Mouse (Mus musculus) hindbrain, postnatal 0 days (tissue): ENCODE data around the gene Iglon5. TPM values are rescaled to one million over a fixed set of nuclear protein-coding genes. Genes with fewer than 3 reads are reported as not detected.

Source experiments
- ATAC-seq: fragments of 200-750 bp; cut with Nextera tagmentation; 2 replicates; pipeline ENCODE4 v1.8.0; 2017; ENCODE audit warnings: mild to moderate bottlenecking, moderate TSS enrichment, moderate library complexity
- DNase-seq: peaks from one replicate; pipeline ENCODE4 v3.0.0-alpha.2; 2015; ENCODE audit warnings: low spot score
- H3K27ac ChIP-seq: fragments of 300-500 bp; sonication (generic); 2 replicates; pipeline ENCODE4 v1.5.1; 2014; ENCODE audit warnings: mild to moderate bottlenecking
- H3K27me3 ChIP-seq: fragments of 300-500 bp; sonication (generic); 2 replicates; pipeline ENCODE4 v1.6.1; 2014; ENCODE audit warnings: low read length, mixed read lengths; ENCODE audit not compliant: insufficient read depth
- H3K36me3 ChIP-seq: fragments of 300-500 bp; sonication (generic); 2 replicates; pipeline ENCODE4 v1.6.1; 2014; ENCODE audit warnings: low read length, mixed read lengths; ENCODE audit not compliant: insufficient read depth
- H3K4me1 ChIP-seq: fragments of 300-500 bp; sonication (generic); 2 replicates; pipeline ENCODE4 v1.6.1; 2014; ENCODE audit warnings: antibody characterized with exemption, low read length, mixed read lengths; ENCODE audit not compliant: insufficient read depth
- H3K4me2 ChIP-seq: fragments of 300-500 bp; sonication (generic); 2 replicates; pipeline ENCODE4 v1.6.1; 2014; ENCODE audit warnings: low read depth, mild to moderate bottlenecking, low read length, moderate library complexity, mixed read lengths
- H3K4me3 ChIP-seq: fragments of 300-500 bp; sonication (generic); 2 replicates; pipeline ENCODE4 v1.5.1; 2014; ENCODE audit warnings: low read length
- H3K9ac ChIP-seq: fragments of 300-500 bp; sonication (generic); replicated peaks from 2 replicates; pipeline ENCODE4 v1.6.1; 2014; ENCODE audit warnings: mild to moderate bottlenecking, low read length, moderate library complexity, mixed read lengths
- H3K9me3 ChIP-seq: fragments of 300-500 bp; sonication (generic); 2 replicates; pipeline ENCODE4 v1.6.1; 2016; ENCODE audit warnings: low read length, mixed read lengths
- CTCF ChIP-seq: IDR thresholded peaks from 2 replicates; pipeline ENCODE4 v1.5.1; 2016; ENCODE audit warnings: antibody characterized with exemption, control low read depth, low read depth
- WGBS: fragments of 180-500 bp; shearing (Covaris S2); extraction: QIAGEN DNeasy Blood & Tissue Kit; methylation state at CpG from one replicate; pipeline ENCODE4 v1.1.7; 2014; 5-methylcytosine and 5-hydroxymethylcytosine counted together
- polyA plus RNA-seq: library from polyadenylated mRNA; unstranded; fragments of >200 nt; fragmentation: Nextera tagmentation; extraction: Ambion mirVana; gene quantifications from 2 replicates; pipeline ENCODE4 v1.2.1, GENCODE M21; 2015
- total RNA-seq: library from RNA; depleted of rRNA; stranded (reverse); fragments of >200 nt; gene quantifications from 2 replicates; pipeline ENCODE4 v1.2.3, GENCODE M21; 2014; rRNA removed

Gene Iglon5
- total RNA-seq, result 64.7 and 69.9 TPM in 2 replicates
- polyA plus RNA-seq, result 8.0 and 8.6 TPM in 2 replicates

DNA sequence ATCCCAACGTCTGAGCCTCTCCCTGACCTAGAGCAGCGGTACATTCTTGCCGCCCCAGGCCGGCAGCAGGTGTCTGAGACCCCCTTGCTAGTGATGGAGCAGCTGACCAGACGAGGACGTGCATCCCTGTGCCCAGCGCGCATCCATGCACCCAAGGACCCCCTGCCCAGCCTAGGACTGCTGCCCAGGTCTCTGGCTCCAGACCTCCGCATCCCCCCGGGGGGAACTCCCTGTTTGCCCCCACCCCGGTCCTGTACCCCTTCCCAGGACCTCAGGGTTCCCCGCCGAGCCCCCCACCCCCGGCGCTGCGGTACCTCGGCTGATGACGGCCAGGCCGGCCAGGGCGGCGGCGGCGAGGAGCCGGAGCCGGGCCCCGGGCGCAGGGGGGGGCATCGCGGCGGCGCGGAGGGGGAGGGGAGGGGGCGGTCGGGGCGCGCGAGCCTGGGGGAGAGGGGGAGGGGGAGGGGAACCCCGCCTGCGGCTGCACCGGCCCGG lies at the start of gene Iglon5:
Gene Iglon5, minus strand, starts transcription at position 445 of the 495 bp plus-strand sequence.
- no peak for TF ChIP-seq CTCF
- Histone ChIP-seq H3K4me1 (peaks cover 8% of the 10 kb centered on the region; the same call in 1 of the 2 replicates), H3K4me2 (peak within 1 kb of the TSS; percentile 73), H3K36me3 (no peaks in the 10 kb centered on the region), H3K27me3 (no peaks in the 10 kb centered on the region), H3K9me3 (no peaks in the 10 kb centered on the region), H3K27ac (peak within 1 kb of the TSS; percentile 82), H3K4me3 (peak within 1 kb of the TSS; percentile 78), H3K9ac (peak within 1 kb of the TSS; percentile 91)
- DNase-seq (peak; percentile 24), ATAC-seq (peak; percentile 59)
- WGBS, result 0% methylated on average over 16 of the region's 41 CpGs

DNA sequence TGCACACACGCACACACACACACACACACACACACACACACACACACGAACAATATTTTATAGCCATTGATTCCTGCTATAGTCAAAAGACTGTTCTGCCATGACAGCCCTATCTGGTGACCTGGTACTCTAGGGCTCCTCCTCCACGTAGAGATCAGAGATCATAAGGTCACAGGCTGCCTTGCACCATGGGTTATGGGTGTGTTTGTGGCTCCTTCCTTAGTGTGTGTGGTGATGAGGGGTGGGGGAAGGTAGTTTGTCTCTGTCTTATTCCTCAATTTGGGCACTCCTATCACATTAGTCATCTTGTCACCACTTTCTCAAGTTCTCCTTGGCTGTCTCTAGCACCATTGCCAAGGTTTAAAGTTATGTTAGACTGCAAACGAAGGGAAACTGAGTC lies 48.6 kb upstream of the Iglon5 start:
- no peak for ATAC-seq
- Histone ChIP-seq H3K36me3 (no peaks in the 10 kb centered on the region), H3K4me2 (no peak overlapping the region), H3K4me3 (no peak overlapping the region), H3K9me3 (no peaks in the 10 kb centered on the region), H3K27me3 (no peaks in the 10 kb centered on the region), H3K9ac (no peak overlapping the region), H3K27ac (no peak overlapping the region), H3K4me1 (no peaks in the 10 kb centered on the region)
- no peak for TF ChIP-seq CTCF
- DNase-seq, result no peak
- 72% methylated on average over 4 of the region's 4 CpGs for WGBS

DNA sequence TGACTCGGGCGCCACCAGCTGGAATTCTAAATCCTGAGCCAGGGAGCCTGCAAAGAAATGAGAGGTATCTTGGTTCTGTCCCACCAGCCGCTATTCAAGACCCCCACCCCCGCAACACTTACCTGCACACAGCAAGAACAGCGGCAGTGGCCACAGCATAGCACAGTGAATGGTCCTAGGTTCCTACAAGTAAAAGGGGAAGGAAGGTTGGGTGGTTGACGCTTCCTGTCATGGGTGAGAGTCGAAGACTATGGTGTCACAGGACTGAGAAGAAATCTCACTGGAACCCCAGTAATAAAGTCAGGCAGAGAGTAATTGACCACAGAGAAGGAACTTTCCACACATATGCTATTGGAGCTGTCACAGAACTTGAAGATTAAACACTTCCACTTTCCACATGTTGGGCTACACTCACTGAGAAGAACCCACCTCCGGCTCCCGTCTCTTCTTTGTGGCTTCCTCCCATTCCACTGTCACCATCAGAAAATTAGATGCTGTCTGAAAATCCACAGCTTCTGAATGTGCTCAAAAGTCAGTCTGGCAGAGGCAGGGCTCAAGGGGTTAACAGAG lies 43.1 kb upstream of the Iglon5 start:
- Histone ChIP-seq H3K9me3 (no peaks in the 10 kb centered on the region), H3K4me1 (no peaks in the 10 kb centered on the region), H3K27me3 (no peaks in the 10 kb centered on the region), H3K36me3 (no peaks in the 10 kb centered on the region), H3K27ac (no peak overlapping the region), H3K9ac (no peak overlapping the region), H3K4me2 (no peak overlapping the region), H3K4me3 (no peak overlapping the region)
- ATAC-seq, result no peak
- 89% methylated on average over 9 of the region's 9 CpGs for WGBS
- DNase-seq, result no peak
- no peak for TF ChIP-seq CTCF

DNA sequence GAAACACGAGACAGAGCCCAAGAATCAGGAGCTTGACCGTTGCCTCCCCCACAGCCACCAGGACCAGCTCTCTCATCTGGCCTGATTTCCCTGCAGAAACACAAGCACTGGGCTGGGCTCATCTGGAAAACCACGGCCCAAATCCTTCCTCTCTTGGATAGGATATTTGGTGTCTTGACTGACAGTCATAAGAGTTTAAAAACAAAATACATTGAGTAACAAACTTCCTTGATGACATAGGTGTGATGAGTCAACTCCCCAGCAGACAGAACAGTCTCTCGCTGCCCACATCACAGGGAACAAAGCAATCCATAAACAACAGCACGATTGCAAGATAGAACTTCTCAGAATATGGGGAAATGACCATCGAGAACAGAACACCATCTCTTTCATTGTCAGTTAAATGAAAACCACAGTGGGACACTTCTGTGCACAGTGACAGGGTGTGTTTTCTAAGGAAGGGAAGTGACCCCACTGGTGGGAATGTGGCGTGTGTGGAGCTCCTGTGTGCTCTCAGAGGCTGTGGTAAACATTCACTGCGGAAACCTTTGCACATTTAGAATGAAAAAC lies 40.4 kb upstream of the Iglon5 start:
- Histone ChIP-seq H3K27ac (no peak overlapping the region), H3K9ac (no peak overlapping the region), H3K9me3 (no peaks in the 10 kb centered on the region), H3K4me2 (no peak overlapping the region), H3K27me3 (no peaks in the 10 kb centered on the region), H3K4me3 (no peak overlapping the region), H3K4me1 (no peaks in the 10 kb centered on the region), H3K36me3 (no peaks in the 10 kb centered on the region)
- no peak for DNase-seq
- no peak for TF ChIP-seq CTCF
- WGBS, result 68% methylated on average over 8 of the region's 8 CpGs
- no peak for ATAC-seq

DNA sequence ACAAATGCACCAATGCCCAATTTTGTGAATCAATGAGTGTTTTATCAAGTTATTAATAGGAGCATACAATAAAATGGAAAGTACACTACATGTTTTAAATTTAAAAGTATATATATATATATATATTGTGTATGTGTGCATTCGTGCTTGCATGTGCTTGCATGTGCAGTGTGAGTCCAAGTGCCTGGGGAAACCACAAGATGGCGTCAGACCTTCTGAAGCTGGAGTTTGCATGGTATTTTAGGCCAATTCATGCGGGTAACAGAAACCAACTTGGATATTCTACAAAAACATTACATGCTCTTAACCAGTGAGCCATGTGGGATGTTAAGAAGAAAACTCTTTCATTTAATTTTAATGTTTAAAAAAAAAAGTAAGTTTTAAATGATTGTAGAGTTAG lies 35.4 kb upstream of the Iglon5 start:
- Histone ChIP-seq H3K27ac (no peak overlapping the region), H3K4me2 (no peak overlapping the region), H3K9ac (no peak overlapping the region), H3K27me3 (no peaks in the 10 kb centered on the region), H3K36me3 (no peaks in the 10 kb centered on the region), H3K4me3 (no peak overlapping the region), H3K4me1 (no peaks in the 10 kb centered on the region), H3K9me3 (no peaks in the 10 kb centered on the region)
- TF ChIP-seq CTCF, result no peak; the same call in 1 of the 2 replicates
- DNase-seq (no peak), ATAC-seq (no peak)
- WGBS, result 53% methylated on average over 3 of the region's 3 CpGs

GRCm38 (mm10) chr7:43522776-43523175 lies 32.9 kb upstream of the Iglon5 start:
- DNase-seq (no peak), ATAC-seq (no peak)
- Histone ChIP-seq H3K4me1 (no peaks in the 10 kb centered on the region), H3K4me3 (no peak overlapping the region), H3K9ac (no peak overlapping the region), H3K4me2 (no peak overlapping the region), H3K9me3 (no peaks in the 10 kb centered on the region), H3K36me3 (no peaks in the 10 kb centered on the region), H3K27me3 (no peaks in the 10 kb centered on the region), H3K27ac (no peak overlapping the region)
- no peak for TF ChIP-seq CTCF
- 93% methylated on average over 2 of the region's 2 CpGs for WGBS

DNA sequence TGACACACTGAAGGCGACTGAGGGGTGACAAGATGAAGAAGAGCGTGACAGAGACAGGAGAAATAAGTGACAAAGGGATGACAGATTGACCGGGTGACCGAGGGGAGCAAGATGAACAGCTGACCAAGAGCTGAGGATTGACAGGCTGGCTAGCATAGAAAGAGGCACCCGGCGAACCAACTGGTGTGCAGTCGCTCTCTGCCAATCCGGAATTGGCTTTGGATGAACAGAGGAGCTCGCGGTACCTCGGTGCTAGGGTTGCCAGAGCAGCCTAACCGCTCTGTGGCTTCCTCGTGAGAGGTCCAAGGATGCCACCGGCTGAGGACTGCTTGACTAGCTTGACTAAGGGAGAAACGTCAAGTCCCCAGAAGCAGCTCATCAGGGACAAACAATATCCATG lies 28.5 kb upstream of the Iglon5 start:
- DNase-seq (peak; percentile 26), ATAC-seq (peak; percentile 55; the same call in 1 of the 2 replicates)
- no peak overlapping the region for H3K9ac ChIP-seq
- no peak overlapping the region for H3K4me2 ChIP-seq
- WGBS, result 72% methylated on average over 15 of the region's 15 CpGs
- no peaks in the 10 kb centered on the region for H3K36me3 ChIP-seq
- no peak for TF ChIP-seq CTCF
- no peaks in the 10 kb centered on the region for H3K27me3 ChIP-seq
- H3K4me1 ChIP-seq, result no peaks in the 10 kb centered on the region
- no peaks in the 10 kb centered on the region for H3K9me3 ChIP-seq
- no peak overlapping the region for H3K4me3 ChIP-seq
- no peak overlapping the region for H3K27ac ChIP-seq
